In the genomic region with DNA sequence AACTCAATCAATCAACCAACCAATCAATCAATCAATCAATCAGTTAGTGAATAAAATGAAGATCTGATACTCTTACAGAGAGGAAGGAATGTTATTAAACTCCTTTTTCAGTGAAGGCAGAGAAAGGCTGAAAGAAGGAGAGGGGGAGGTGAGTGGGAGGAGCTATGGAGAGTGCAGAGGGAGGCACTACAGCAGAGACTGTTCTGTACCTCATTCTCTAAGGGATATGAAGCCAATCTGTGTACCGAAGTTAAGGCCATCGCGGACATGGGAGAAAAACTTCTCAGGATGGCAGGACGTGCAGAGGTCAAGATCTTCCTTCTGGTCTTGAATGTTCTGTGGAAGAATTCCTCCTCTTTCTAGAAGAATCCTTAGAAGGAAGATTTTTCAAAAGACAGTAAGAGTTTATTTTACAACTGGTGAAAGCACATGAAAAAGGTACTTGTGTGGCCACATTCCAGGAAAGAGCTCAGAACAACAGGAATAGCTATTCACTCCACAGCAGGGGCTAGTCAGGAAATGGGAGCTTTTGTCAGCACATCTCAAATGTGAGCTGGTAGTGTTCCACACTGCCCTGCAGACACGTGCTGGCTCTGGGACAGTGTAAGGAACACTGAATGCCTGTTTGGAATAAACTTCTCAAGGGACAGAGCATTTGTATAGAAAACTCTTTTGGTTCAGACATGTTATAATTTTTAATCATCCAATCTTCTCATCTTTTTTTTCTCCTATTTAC, we compare ENCODE assay signal across 17 mouse cellular contexts.
"Had no signal": no experiment of that assay in that cellular context is flagged by ENCODE, and none has a peak within 500 bp of the region (broad histone marks: within the 10 kb centered on the region; RNA-seq: fewer than 3 reads in every experiment).

No protein-coding gene starts in this region.

- H3K27me3 ChIP-seq: limb, embryonic 13.5 days; liver, embryonic 15.5 days; megakaryocyte, embryonic 14.5 days; neural tube, embryonic 13.5 days; stomach, embryonic 15.5 days had no signal

- H3K27ac ChIP-seq: layer of hippocampus, adult 2 months; limb, embryonic 13.5 days; liver, embryonic 15.5 days; macrophage; neural tube, embryonic 13.5 days; stomach, embryonic 15.5 days had no signal

- H3K9ac ChIP-seq: limb, embryonic 13.5 days; liver, embryonic 15.5 days; neural tube, embryonic 13.5 days; stomach, embryonic 15.5 days had no signal

- DNase-seq: kidney, postnatal 10 days; kidney, postnatal 4 days; lung, adult 2 months; lung, postnatal 10 days; retina, postnatal 1 day; right cerebral cortex, postnatal 14 days; thymus, postnatal 36 days had no signal

- H3K36me3 ChIP-seq: limb, embryonic 13.5 days; neural tube, embryonic 13.5 days; stomach, embryonic 15.5 days had no signal

- ATAC-seq: midbrain, embryonic 16.5 days had no signal

- H3K4me3 ChIP-seq: layer of hippocampus, adult 2 months; limb, embryonic 13.5 days; liver, embryonic 15.5 days; megakaryocyte, embryonic 14.5 days; neural tube, embryonic 13.5 days; stomach, embryonic 15.5 days had no signal

- H3K4me1 ChIP-seq: liver, embryonic 15.5 days; neural tube, embryonic 13.5 days; stomach, embryonic 15.5 days had no signal

- H3K4me2 ChIP-seq: limb, embryonic 13.5 days; liver, embryonic 11.5 days; liver, embryonic 15.5 days; midbrain, embryonic 11.5 days; neural tube, embryonic 13.5 days; stomach, embryonic 15.5 days had no signal

- H3K9me3 ChIP-seq: limb, embryonic 13.5 days; liver, embryonic 15.5 days; megakaryocyte, embryonic 14.5 days; neural tube, embryonic 13.5 days had no signal
